16 mouse cellular contexts compared by ENCODE assay signal in genomic region chr6:24262578-24262977, GRCm38 (mm10).
DNase-seq lines count a peak whose midpoint lies in the region; ATAC-seq and TF ChIP-seq lines count a peak whose summit lies in the region.
"Had no signal": no experiment of that assay in that cellular context is flagged by ENCODE, and none has a peak within 500 bp of the region (broad histone marks: within the 10 kb centered on the region; RNA-seq: fewer than 3 reads in every experiment).

No protein-coding gene starts in this region.

- peak; percentile 93 for DNase-seq in large intestine, adult 2 months (ENCODE audit: low read depth, low spot score)
- DNase-seq in heart, postnatal 36 days, result no peak
- DNase-seq in heart, adult 2 months, result no peak
- DNase-seq in layer of hippocampus, adult 18-20 months (ENCODE audit: low spot score in 2 of 2), result no peak
- no peak for DNase-seq in right cerebral cortex, postnatal 25 days
- DNase-seq: adrenal gland, postnatal 14 days; cerebellum, adult 8-10 months; gastrocnemius, postnatal 10 days; heart, postnatal 14 days; lung, adult 18-20 months; right cerebral cortex, adult 18-20 months; thymus, postnatal 14 days had no signal

- ATAC-seq in intestine, postnatal 0 days, result peak; percentile 84
- ATAC-seq in kidney, embryonic 15.5 days (replicated peaks; ENCODE audit: low FRiP score), result peak; percentile 78
- peak; percentile 42; the same call in 1 of the 2 replicates for ATAC-seq in stomach, embryonic 14.5 days (ENCODE audit: insufficient number of reproducible peaks, insufficient read depth, low FRiP score, low read depth)
- ATAC-seq: hindbrain, postnatal 0 days had no signal

- H3K4me3 ChIP-seq in intestine, postnatal 0 days (ENCODE audit: low read depth, low read length), result no peak overlapping the region
- no peak overlapping the region for H3K4me3 ChIP-seq in kidney, embryonic 15.5 days (replicated peaks)
- no peak overlapping the region for H3K4me3 ChIP-seq in stomach, embryonic 14.5 days (ENCODE audit: low read depth, low read length)
- no peak overlapping the region for H3K4me3 ChIP-seq in heart, adult 2 months

- H3K36me3 ChIP-seq in intestine, postnatal 0 days (ENCODE audit: control insufficient read depth, insufficient read depth), result no peaks in the 10 kb centered on the region
- H3K36me3 ChIP-seq in kidney, embryonic 15.5 days, result no peaks in the 10 kb centered on the region
- no peaks in the 10 kb centered on the region for H3K36me3 ChIP-seq in stomach, embryonic 14.5 days (ENCODE audit: control insufficient read depth, insufficient read depth, low read length)
- H3K36me3 ChIP-seq in heart, adult 2 months (ENCODE audit: control insufficient read depth, insufficient read depth, low read length), result no peaks in the 10 kb centered on the region

- H3K9ac ChIP-seq in intestine, postnatal 0 days (ENCODE audit: low read depth, low read length), result no peak overlapping the region
- no peak overlapping the region for H3K9ac ChIP-seq in kidney, embryonic 15.5 days
- H3K9ac ChIP-seq in stomach, embryonic 14.5 days (replicated peaks; ENCODE audit: low read depth, low read length), result no peak overlapping the region
- no peak overlapping the region for H3K9ac ChIP-seq in heart, adult 2 months (ENCODE audit: low read depth, low read length)

- no peaks in the 10 kb centered on the region for H3K9me3 ChIP-seq in intestine, postnatal 0 days (ENCODE audit: control insufficient read depth)
- H3K9me3 ChIP-seq in kidney, embryonic 15.5 days (replicated peaks), result no peaks in the 10 kb centered on the region
- H3K9me3 ChIP-seq in stomach, embryonic 14.5 days (ENCODE audit: control insufficient read depth, low read depth, low read length), result no peaks in the 10 kb centered on the region

- H3K79me2 ChIP-seq in heart, adult 2 months (replicated peaks; ENCODE audit: control insufficient read depth, insufficient read depth, low read length), result no peaks in the 10 kb centered on the region

- TF ChIP-seq CTCF in intestine, postnatal 0 days (IDR thresholded peaks at IDR 0.05; ENCODE audit: low read depth), result no peak
- TF ChIP-seq CTCF in heart, adult 2 months (IDR thresholded peaks at IDR 0.05), result no peak

- no peaks in the 10 kb centered on the region for H3K27me3 ChIP-seq in intestine, postnatal 0 days (replicated peaks; ENCODE audit: control insufficient read depth, insufficient read depth, low read length)
- no peaks in the 10 kb centered on the region for H3K27me3 ChIP-seq in kidney, embryonic 15.5 days
- no peaks in the 10 kb centered on the region for H3K27me3 ChIP-seq in stomach, embryonic 14.5 days (ENCODE audit: control insufficient read depth, insufficient read depth, low read length)
- H3K27me3 ChIP-seq in heart, adult 2 months (ENCODE audit: control insufficient read depth, insufficient read depth, low read length), result no peaks in the 10 kb centered on the region

- no peak overlapping the region for H3K27ac ChIP-seq in intestine, postnatal 0 days (ENCODE audit: low read depth, low read length)
- H3K27ac ChIP-seq in kidney, embryonic 15.5 days, result no peak overlapping the region
- H3K27ac ChIP-seq in stomach, embryonic 14.5 days (ENCODE audit: low read length), result no peak overlapping the region
- no peak overlapping the region for H3K27ac ChIP-seq in heart, adult 2 months
- H3K27ac ChIP-seq: hindbrain, postnatal 0 days had no signal

- TF ChIP-seq POLR2A in heart, adult 2 months (IDR thresholded peaks at IDR 0.05; ENCODE audit: insufficient read depth, low read depth, low read length), result no peak

- H3K4me2 ChIP-seq in intestine, postnatal 0 days (replicated peaks; ENCODE audit: low read depth), result no peak overlapping the region
- H3K4me2 ChIP-seq in kidney, embryonic 15.5 days, result no peak overlapping the region
- H3K4me2 ChIP-seq in stomach, embryonic 14.5 days (replicated peaks; ENCODE audit: low read depth, low read length), result no peak overlapping the region

- intact Hi-C loops in heart, postnatal 36 days (cut with DNase I), result no loop called here
- intact Hi-C loops in heart, adult 2 months (cut with DNase I), result no loop called here

- H3K4me1 ChIP-seq in intestine, postnatal 0 days (replicated peaks; ENCODE audit: control insufficient read depth, insufficient read depth, low read length), result 0 out of 2 replicates have a peak, but pooled peaks cover 3% of the 10 kb centered on the region
- H3K4me1 ChIP-seq in kidney, embryonic 15.5 days, result 0 out of 2 replicates have a peak, but pooled peaks cover 2% of the 10 kb centered on the region
- no peaks in the 10 kb centered on the region for H3K4me1 ChIP-seq in stomach, embryonic 14.5 days (ENCODE audit: control insufficient read depth, insufficient read depth, low read length)
- no peaks in the 10 kb centered on the region for H3K4me1 ChIP-seq in heart, adult 2 months (ENCODE audit: control insufficient read depth, insufficient read depth, low read length)

- TF ChIP-seq EP300 in heart, adult 2 months (IDR thresholded peaks at IDR 0.05; ENCODE audit: insufficient read depth, low read depth, low read length), result no peak

- 27% methylated on average over 5 of the region's 5 CpGs for WGBS in intestine, postnatal 0 days
- WGBS in kidney, embryonic 15.5 days, result 68% methylated on average over 5 of the region's 5 CpGs
- WGBS in large intestine, adult 2 months, result 23% methylated on average over 5 of the region's 5 CpGs
- WGBS in stomach, embryonic 14.5 days, result 69% methylated on average over 5 of the region's 5 CpGs
- WGBS in heart, adult 2 months, result 77% methylated on average over 5 of the region's 5 CpGs
